Comparison of ENCODE assay signal across 12 mouse cellular contexts in genomic region chr7:139139921-139140461, GRCm38 (mm10). TPM values are rescaled to one million over a fixed set of nuclear protein-coding genes. Genes with fewer than 3 reads are reported as not detected.
DNase-seq lines count a peak whose midpoint lies in the region; ATAC-seq and TF ChIP-seq lines count a peak whose summit lies in the region.
"Had no signal": no experiment of that assay in that cellular context is flagged by ENCODE, and none has a peak within 500 bp of the region (broad histone marks: within the 10 kb centered on the region; RNA-seq: fewer than 3 reads in every experiment).

No protein-coding gene starts in this region.

- peak; percentile 88 for ATAC-seq in forebrain, embryonic 12.5 days (ENCODE audit: low FRiP score)
- no peak for ATAC-seq in heart, embryonic 12.5 days (ENCODE audit: insufficient number of reproducible peaks, low FRiP score)
- no peak for ATAC-seq in lung, postnatal 0 days
- no peak for ATAC-seq in cerebellum, adult (ENCODE audit: insufficient number of reproducible peaks, low FRiP score, low TSS enrichment)

- no peaks in the 10 kb centered on the region for H3K36me3 ChIP-seq in forebrain, embryonic 12.5 days (replicated peaks)
- no peaks in the 10 kb centered on the region for H3K36me3 ChIP-seq in heart, embryonic 12.5 days
- H3K36me3 ChIP-seq in lung, postnatal 0 days (ENCODE audit: insufficient read depth, low read length) = no peaks in the 10 kb centered on the region
- H3K36me3 ChIP-seq: G1E had no signal

- H3K27ac ChIP-seq in left cerebral cortex, adult 2 months = no peak overlapping the region
- peak overlapping the region; percentile 83 for H3K27ac ChIP-seq in forebrain, embryonic 12.5 days
- H3K27ac ChIP-seq in heart, embryonic 12.5 days (ENCODE audit: poor library complexity, severe bottlenecking) = no peak overlapping the region
- no peak overlapping the region for H3K27ac ChIP-seq in lung, postnatal 0 days (ENCODE audit: low read length)

- H3K4me3 ChIP-seq in left cerebral cortex, adult 2 months = no peak overlapping the region
- H3K4me3 ChIP-seq in forebrain, embryonic 12.5 days (replicated peaks) = no peak overlapping the region
- H3K4me3 ChIP-seq in heart, embryonic 12.5 days = no peak overlapping the region
- H3K4me3 ChIP-seq in lung, postnatal 0 days (ENCODE audit: low read depth, low read length) = no peak overlapping the region

- no peak for TF ChIP-seq EP300 in lung, postnatal 0 days (IDR thresholded peaks at IDR 0.05)

- H3K4me2 ChIP-seq in forebrain, embryonic 12.5 days = 0 out of 2 replicates have a peak overlapping the region, but pooled peaks have one; percentile 15
- no peak overlapping the region for H3K4me2 ChIP-seq in heart, embryonic 12.5 days
- H3K4me2 ChIP-seq in lung, postnatal 0 days (replicated peaks; ENCODE audit: low read depth, low read length) = no peak overlapping the region

- no peaks in the 10 kb centered on the region for H3K9me3 ChIP-seq in forebrain, embryonic 12.5 days
- no peaks in the 10 kb centered on the region for H3K9me3 ChIP-seq in heart, embryonic 12.5 days (replicated peaks)
- H3K9me3 ChIP-seq in lung, postnatal 0 days (ENCODE audit: low read length) = no peaks in the 10 kb centered on the region

- TF ChIP-seq CTCF in left cerebral cortex, adult 2 months (IDR thresholded peaks at IDR 0.05) = peak; percentile 18
- TF ChIP-seq CTCF in lung, postnatal 0 days (IDR thresholded peaks at IDR 0.05) = no peak

- H3K4me1 ChIP-seq in forebrain, embryonic 12.5 days = peaks cover 57% of the 10 kb centered on the region
- H3K4me1 ChIP-seq in heart, embryonic 12.5 days (replicated peaks) = peaks cover 11% of the 10 kb centered on the region
- no peaks in the 10 kb centered on the region for H3K4me1 ChIP-seq in lung, postnatal 0 days (ENCODE audit: insufficient read depth, low read depth, low read length)

- H3K9ac ChIP-seq in forebrain, embryonic 12.5 days = peak overlapping the region; percentile 2; the same call in 1 of the 2 replicates
- H3K9ac ChIP-seq in heart, embryonic 12.5 days = no peak overlapping the region
- no peak overlapping the region for H3K9ac ChIP-seq in lung, postnatal 0 days (replicated peaks; ENCODE audit: low read depth)

- intact Hi-C loops in left cerebral cortex, adult 2 months (cut with DNase I) = no loop called here

- WGBS in forebrain, embryonic 12.5 days = 2% methylated on average over 11 of the region's 11 CpGs
- WGBS in heart, embryonic 12.5 days = 31% methylated on average over 11 of the region's 11 CpGs
- 41% methylated on average over 11 of the region's 11 CpGs for WGBS in lung, postnatal 0 days

- DNase-seq in left cerebral cortex, adult 2 months (ENCODE audit: extremely low spot score in 1 of 2, low spot score in 2 of 2) = no peak
- no peak for DNase-seq in left cerebral cortex, adult 8-10 months (ENCODE audit: low spot score in 2 of 2)
- peak; percentile 86 for DNase-seq in mesoderm, embryonic 11.5 days (ENCODE audit: low read depth, low spot score)
- peak; percentile 10 for DNase-seq in yolk sac, embryonic 10.5 days (ENCODE audit: low spot score)
- DNase-seq in lung, postnatal 0 days (ENCODE audit: low spot score) = no peak
- DNase-seq: heart, adult 18-20 months; kidney, postnatal 14 days; spleen, adult 18-20 months had no signal

- H3K27me3 ChIP-seq in forebrain, embryonic 12.5 days = peaks cover 74% of the 10 kb centered on the region
- H3K27me3 ChIP-seq in heart, embryonic 12.5 days (replicated peaks) = peaks cover 15% of the 10 kb centered on the region
- no peaks in the 10 kb centered on the region for H3K27me3 ChIP-seq in lung, postnatal 0 days (replicated peaks; ENCODE audit: insufficient read depth, low read length)

RNA-seq across cellular contexts. Expression of gene Dpysl4, which starts 54.2 kb away (rescaled TPM):
- 10 to 100 TPM; 48.2 to 56.9 TPM for total RNA-seq in left cerebral cortex, adult 2 months (2021)
- 10 to 100 TPM; 45.5 to 50.1 (median 46.9) TPM for total RNA-seq in left cerebral cortex, adult 8-10 months (2022)
- polyA plus RNA-seq in forebrain, embryonic 12.5 days (2016; fragmentation: Nextera tagmentation; extraction: Ambion mirVana) = 139 and 143 TPM in 2 replicates
- polyA plus RNA-seq in heart, embryonic 12.5 days (2016; fragmentation: Nextera tagmentation; extraction: Ambion mirVana) = 3.4 and 4.1 TPM in 2 replicates
- 0.54 and 1.1 TPM in 2 replicates for polyA plus RNA-seq in lung, postnatal 0 days (2015; fragmentation: Nextera tagmentation; extraction: Ambion mirVana)
- polyA plus RNA-seq: G1E had no signal

Comparison
In these comparisons a context has a peak if more than half of its experiments do, and no peak if none do; other contexts are left out.
1. DNase-seq: peak in mesoderm, embryonic 11.5 days (single experiment) and yolk sac, embryonic 10.5 days (single experiment); none in left cerebral cortex, adult 2 months (0 of 2), left cerebral cortex, adult 8-10 months (0 of 2) and lung, postnatal 0 days (single experiment).
2. RNA of gene Dpysl4, which starts 54.2 kb away (polyA plus RNA-seq): 139 to 143 TPM in forebrain, embryonic 12.5 days; 3.4 to 4.1 TPM in heart, embryonic 12.5 days and 0.54 to 1.1 TPM in lung, postnatal 0 days; every median in the first group is over 10 times any median in the second.